8 mouse cellular contexts compared by ENCODE assay signal in the genomic region with DNA sequence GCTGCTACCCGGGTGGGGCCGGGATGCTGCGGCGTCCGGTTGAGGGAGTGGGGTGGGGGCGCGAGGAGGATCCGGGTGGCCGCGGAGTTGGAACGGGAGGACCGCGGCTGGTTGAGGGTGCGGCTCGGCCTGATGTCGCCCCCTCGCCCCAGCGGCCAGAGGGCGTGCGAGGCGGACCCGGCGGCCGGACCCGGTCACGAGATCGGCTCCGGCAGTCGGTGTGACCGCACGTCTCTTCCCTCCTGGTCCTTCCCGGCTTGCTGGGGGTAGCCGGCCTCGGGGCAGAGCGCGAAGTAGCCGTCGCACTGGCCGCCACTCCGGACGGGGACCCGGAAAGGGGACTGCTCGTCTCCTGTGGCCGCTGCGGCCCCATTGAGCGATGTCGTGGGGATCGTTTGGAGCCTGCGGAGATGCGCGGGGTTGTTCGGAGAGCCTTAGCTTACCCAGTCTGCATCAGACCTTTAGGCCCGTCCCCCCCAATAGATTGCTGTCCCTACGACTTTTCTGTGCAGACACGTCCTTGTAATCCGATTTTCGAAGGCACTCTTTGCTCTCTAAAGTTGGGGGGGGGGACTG. TPM values are rescaled to one million over a fixed set of nuclear protein-coding genes. Genes with fewer than 3 reads are reported as not detected.
A peak's percentile ranks its signal among the peaks of the same experiment; 100 is the strongest.
DNase-seq lines count a peak whose midpoint lies in the region; ATAC-seq and TF ChIP-seq lines count a peak whose summit lies in the region.

No protein-coding gene starts in this region.

- WGBS in heart, postnatal 0 days: 0% methylated on average over 53 of the region's 57 CpGs
- WGBS in bone marrow, adult 2 months: 1% methylated on average over 57 of the region's 57 CpGs
- under 1% methylated on average over 52 of the region's 57 CpGs for WGBS in hindbrain, embryonic 12.5 days
- under 1% methylated on average over 54 of the region's 57 CpGs for WGBS in midbrain, embryonic 13.5 days

- no peaks in the 10 kb centered on the region for H3K27me3 ChIP-seq in heart, postnatal 0 days (ENCODE audit: control insufficient read depth, insufficient read depth, low read length)
- no peaks in the 10 kb centered on the region; the same call in 1 of the 2 replicates for H3K27me3 ChIP-seq in hindbrain, embryonic 12.5 days
- H3K27me3 ChIP-seq in midbrain, embryonic 13.5 days: no peaks in the 10 kb centered on the region

- H3K36me3 ChIP-seq in heart, postnatal 0 days (replicated peaks; ENCODE audit: control insufficient read depth, insufficient read depth, low read length): no peaks in the 10 kb centered on the region
- peaks cover 7% of the 10 kb centered on the region; the same call in 1 of the 2 replicates for H3K36me3 ChIP-seq in hindbrain, embryonic 12.5 days
- peaks cover 11% of the 10 kb centered on the region; the same call in 1 of the 2 replicates for H3K36me3 ChIP-seq in midbrain, embryonic 13.5 days

- peak overlapping the region; percentile 82 for H3K4me2 ChIP-seq in heart, postnatal 0 days (ENCODE audit: low read depth, low read length)
- peak overlapping the region; percentile 77 for H3K4me2 ChIP-seq in hindbrain, embryonic 12.5 days (replicated peaks)
- H3K4me2 ChIP-seq in midbrain, embryonic 13.5 days (replicated peaks): peak overlapping the region; percentile 88

- ATAC-seq in heart, postnatal 0 days (ENCODE audit: insufficient read depth, low read depth): peak; percentile 60
- ATAC-seq in hindbrain, embryonic 12.5 days (ENCODE audit: low FRiP score): peak; percentile 85; the same call in 1 of the 2 replicates
- ATAC-seq in midbrain, embryonic 13.5 days: no peak

- no peak for TF ChIP-seq POLR2A in bone marrow, adult 2 months (IDR thresholded peaks at IDR 0.05; ENCODE audit: borderline replicate concordance, control insufficient read depth, low read depth, low read length)

- no peak for DNase-seq in heart, postnatal 0 days (ENCODE audit: low spot score)
- DNase-seq in heart, adult 8-10 months (ENCODE audit: low spot score): no peak
- DNase-seq in B cell, adult 2 months: no peak
- DNase-seq in layer of hippocampus, adult 9-11 months: no peak
- no peak for DNase-seq in right cerebral cortex, adult 18-20 months

- no peaks in the 10 kb centered on the region for H3K9me3 ChIP-seq in heart, postnatal 0 days (replicated peaks; ENCODE audit: control insufficient read depth, low read length)
- H3K9me3 ChIP-seq in hindbrain, embryonic 12.5 days (replicated peaks): no peaks in the 10 kb centered on the region
- no peaks in the 10 kb centered on the region for H3K9me3 ChIP-seq in midbrain, embryonic 13.5 days

- peaks cover 7% of the 10 kb centered on the region for H3K4me1 ChIP-seq in heart, postnatal 0 days (ENCODE audit: control insufficient read depth, insufficient read depth)
- no peaks in the 10 kb centered on the region; the same call in 1 of the 2 replicates for H3K4me1 ChIP-seq in bone marrow, adult 2 months (ENCODE audit: control insufficient read depth, insufficient read depth, low read length)
- peaks cover 3% of the 10 kb centered on the region for H3K4me1 ChIP-seq in hindbrain, embryonic 12.5 days
- H3K4me1 ChIP-seq in midbrain, embryonic 13.5 days (replicated peaks): peaks cover 19% of the 10 kb centered on the region

- no peak for TF ChIP-seq EP300 in heart, postnatal 0 days (IDR thresholded peaks at IDR 0.05; ENCODE audit: low read depth)

- peak overlapping the region; percentile 77 for H3K27ac ChIP-seq in heart, postnatal 0 days (ENCODE audit: low read depth)
- peak overlapping the region; percentile 65 for H3K27ac ChIP-seq in bone marrow, adult 2 months (ENCODE audit: control insufficient read depth, insufficient read depth, low read depth, low read length, poor library complexity)
- peak overlapping the region; percentile 86 for H3K27ac ChIP-seq in hindbrain, embryonic 12.5 days
- peak overlapping the region; percentile 75 for H3K27ac ChIP-seq in midbrain, embryonic 13.5 days

- peak overlapping the region; percentile 83 for H3K9ac ChIP-seq in heart, postnatal 0 days (replicated peaks; ENCODE audit: low read depth, low read length)
- H3K9ac ChIP-seq in hindbrain, embryonic 12.5 days: peak overlapping the region; percentile 93
- H3K9ac ChIP-seq in midbrain, embryonic 13.5 days (replicated peaks): peak overlapping the region; percentile 96

- no peak for TF ChIP-seq CTCF in heart, postnatal 0 days (IDR thresholded peaks at IDR 0.05; ENCODE audit: low read depth)
- no peak for TF ChIP-seq CTCF in bone marrow, adult 2 months (IDR thresholded peaks at IDR 0.05; ENCODE audit: control insufficient read depth, insufficient read depth, low read length)

- peak overlapping the region; percentile 83 for H3K4me3 ChIP-seq in heart, postnatal 0 days (ENCODE audit: low read depth, low read length)
- peak overlapping the region; percentile 85 for H3K4me3 ChIP-seq in bone marrow, adult 2 months (replicated peaks; ENCODE audit: control insufficient read depth, low read depth, low read length)
- H3K4me3 ChIP-seq in hindbrain, embryonic 12.5 days: peak overlapping the region; percentile 97
- peak overlapping the region; percentile 91 for H3K4me3 ChIP-seq in midbrain, embryonic 13.5 days (replicated peaks)

RNA-seq across cellular contexts. Expression of a gene that starts 0.4 kb away (rescaled TPM):
- 84.0 and 92.5 TPM in 2 replicates for total RNA-seq in heart, postnatal 0 days (2014; rRNA removed; ENCODE audit: low replicate concordance)
- 184 and 206 TPM in 2 replicates for polyA plus RNA-seq in heart, postnatal 0 days (2015; fragmentation: Nextera tagmentation; extraction: Ambion mirVana)
- 100 to 1,000 TPM in 2 of 4 experiments, 10 to 100 TPM in 2; 91.9 to 113 (median 101) TPM for total RNA-seq in heart, adult 8-10 months (2022)
- polyA plus RNA-seq in bone marrow, adult 2 months (2011; ENCODE audit: insufficient read depth, insufficient read length, low replicate concordance, missing spikeins): 32.0 and 34.8 TPM in 2 replicates
- polyA plus RNA-seq in hindbrain, embryonic 12.5 days (2016; fragmentation: Nextera tagmentation; extraction: Ambion mirVana): 207 and 212 TPM in 2 replicates
- polyA plus RNA-seq in midbrain, embryonic 13.5 days (2015; fragmentation: Nextera tagmentation; extraction: Ambion mirVana): 260 and 269 TPM in 2 replicates

RNA-seq across cellular contexts. Expression of a gene that starts 0.5 kb away (rescaled TPM):
- total RNA-seq in heart, postnatal 0 days (2014; rRNA removed; ENCODE audit: low replicate concordance): 2.0 and 13.9 TPM in 2 replicates
- 7.5 and 8.2 TPM in 2 replicates for polyA plus RNA-seq in heart, postnatal 0 days (2015; fragmentation: Nextera tagmentation; extraction: Ambion mirVana)
- 1 to 10 TPM in 3 of 4 experiments, under 1 TPM in 1; 0.89 to 1.9 (median 1.3) TPM for total RNA-seq in heart, adult 8-10 months (2022)
- polyA plus RNA-seq in bone marrow, adult 2 months (2011; ENCODE audit: insufficient read depth, insufficient read length, low replicate concordance, missing spikeins): 2.1 and 4.1 TPM in 2 replicates
- 13.3 and 15.6 TPM in 2 replicates for polyA plus RNA-seq in hindbrain, embryonic 12.5 days (2016; fragmentation: Nextera tagmentation; extraction: Ambion mirVana)
- polyA plus RNA-seq in midbrain, embryonic 13.5 days (2015; fragmentation: Nextera tagmentation; extraction: Ambion mirVana): 21.8 and 22.6 TPM in 2 replicates

RNA-seq across cellular contexts. Expression of a gene that starts 17.1 kb away (rescaled TPM):
- total RNA-seq in heart, postnatal 0 days (2014; rRNA removed; ENCODE audit: low replicate concordance): 28.5 and 50.9 TPM in 2 replicates
- 42.9 and 48.7 TPM in 2 replicates for polyA plus RNA-seq in heart, postnatal 0 days (2015; fragmentation: Nextera tagmentation; extraction: Ambion mirVana)
- total RNA-seq in heart, adult 8-10 months (2022): 10 to 100 TPM; 25.3 to 32.1 (median 30.4) TPM
- polyA plus RNA-seq in bone marrow, adult 2 months (2011; ENCODE audit: insufficient read depth, insufficient read length, low replicate concordance, missing spikeins): 12.9 and 16.1 TPM in 2 replicates
- polyA plus RNA-seq in hindbrain, embryonic 12.5 days (2016; fragmentation: Nextera tagmentation; extraction: Ambion mirVana): 52.0 and 52.2 TPM in 2 replicates
- polyA plus RNA-seq in midbrain, embryonic 13.5 days (2015; fragmentation: Nextera tagmentation; extraction: Ambion mirVana): 50.8 and 51.8 TPM in 2 replicates

RNA-seq across cellular contexts. Expression of a gene that starts 17.6 kb away (rescaled TPM):
- 21.8 and 40.7 TPM in 2 replicates for total RNA-seq in heart, postnatal 0 days (2014; rRNA removed; ENCODE audit: low replicate concordance)
- 30.5 and 31.8 TPM in 2 replicates for polyA plus RNA-seq in heart, postnatal 0 days (2015; fragmentation: Nextera tagmentation; extraction: Ambion mirVana)
- 10 to 100 TPM; 11.6 to 14.3 (median 12.7) TPM for total RNA-seq in heart, adult 8-10 months (2022)
- polyA plus RNA-seq in bone marrow, adult 2 months (2011; ENCODE audit: insufficient read depth, insufficient read length, low replicate concordance, missing spikeins): 14.6 and 16.4 TPM in 2 replicates
- polyA plus RNA-seq in hindbrain, embryonic 12.5 days (2016; fragmentation: Nextera tagmentation; extraction: Ambion mirVana): 107 and 114 TPM in 2 replicates
- 128 and 135 TPM in 2 replicates for polyA plus RNA-seq in midbrain, embryonic 13.5 days (2015; fragmentation: Nextera tagmentation; extraction: Ambion mirVana)

RNA-seq across cellular contexts. Expression of a gene that starts 37.1 kb away (rescaled TPM):
- 157 and 179 TPM in 2 replicates for total RNA-seq in heart, postnatal 0 days (2014; rRNA removed; ENCODE audit: low replicate concordance)
- 97.2 and 106 TPM in 2 replicates for polyA plus RNA-seq in heart, postnatal 0 days (2015; fragmentation: Nextera tagmentation; extraction: Ambion mirVana)
- 10 to 100 TPM; 84.9 to 93.6 (median 88.1) TPM for total RNA-seq in heart, adult 8-10 months (2022)
- 280 and 397 TPM in 2 replicates for polyA plus RNA-seq in bone marrow, adult 2 months (2011; ENCODE audit: insufficient read depth, insufficient read length, low replicate concordance, missing spikeins)
- polyA plus RNA-seq in hindbrain, embryonic 12.5 days (2016; fragmentation: Nextera tagmentation; extraction: Ambion mirVana): 115 and 134 TPM in 2 replicates
- 140 and 173 TPM in 2 replicates for polyA plus RNA-seq in midbrain, embryonic 13.5 days (2015; fragmentation: Nextera tagmentation; extraction: Ambion mirVana)
